Mouse (Mus musculus): ENCODE measurements around the gene Ube2h.

GRCm38 (mm10) chr6:30222321-30222720 is 82.0 kb downstream of the Ube2h start:
- TF ChIP-seq GATA1 (IDR thresholded peaks at IDR 0.05; ENCODE audit: low read length), result no peak
- TF ChIP-seq TAL1 (IDR thresholded peaks at IDR 0.05; ENCODE audit: low read length), result no peak
